Mouse (Mus musculus): ENCODE data around the gene Prkcb.

Gene Prkcb

DNA sequence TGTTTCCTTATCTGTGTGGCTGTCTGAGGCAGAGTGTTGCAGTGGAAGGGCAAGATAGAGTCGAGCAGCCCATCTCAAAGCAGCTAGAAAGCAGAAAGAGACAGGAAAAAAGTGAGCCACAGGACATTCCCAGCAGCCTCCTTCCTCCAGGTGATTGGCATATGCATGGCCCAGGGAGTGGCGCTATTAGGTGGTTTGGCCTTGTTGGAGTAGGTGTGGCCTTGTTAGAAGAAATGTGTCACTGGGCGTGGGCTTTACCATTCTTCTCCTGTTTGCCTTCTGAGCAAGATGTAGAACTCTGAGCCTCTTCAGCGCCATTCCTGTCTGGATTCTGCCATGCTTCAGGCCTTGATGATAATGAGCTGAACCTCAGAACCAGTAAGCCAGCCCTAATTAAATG is 325.3 kb downstream of the Prkcb start:
- DNase-seq: no peak

GRCm38 (mm10) chr7:122622125-122622774 is 333.7 kb downstream of the Prkcb start:
- no peak for DNase-seq

DNA sequence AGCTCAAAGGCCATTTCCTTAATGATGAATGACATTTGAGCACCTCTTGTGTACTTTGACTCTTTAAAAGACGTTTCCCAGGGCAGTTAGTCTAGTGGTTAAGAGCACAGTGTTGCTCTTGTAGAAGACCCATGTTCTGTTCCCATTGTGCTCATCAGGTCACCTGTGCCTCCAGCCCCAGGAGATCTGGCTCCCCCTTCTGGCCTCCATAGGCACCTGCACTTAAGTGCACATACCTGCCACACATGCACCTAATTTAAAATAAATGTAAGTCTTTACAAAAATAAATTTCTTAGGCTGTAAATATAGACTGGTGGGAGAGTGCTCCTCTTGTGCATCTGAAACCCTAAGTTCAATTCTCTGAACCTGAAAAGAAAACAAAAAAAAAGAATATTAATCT is 335.2 kb downstream of the Prkcb start:
- DNase-seq: no peak

- DNase-seq: no peak
Observed at GRCm38 (mm10) chr7:122628050-122628449, 339.5 kb downstream of the Prkcb start.

DNA sequence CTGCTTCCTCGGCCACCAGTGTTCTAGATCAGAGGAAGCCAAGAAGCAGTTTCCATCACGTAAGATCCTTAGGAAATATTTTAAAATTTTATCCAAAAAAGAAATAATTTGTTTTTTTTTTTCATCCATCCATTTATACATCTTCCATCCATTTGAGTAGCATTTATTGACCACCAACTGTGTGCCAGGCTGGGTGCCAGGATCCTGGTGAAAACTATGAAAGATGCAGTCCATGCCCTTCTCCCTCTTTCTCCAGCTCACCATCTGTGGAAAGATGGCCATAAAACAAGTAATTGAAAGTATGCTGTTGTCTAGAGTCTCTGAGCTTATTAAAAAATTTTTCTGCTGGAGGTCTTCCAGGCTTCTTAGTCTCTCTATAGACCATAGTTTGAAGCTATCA is 341.8 kb downstream of the Prkcb start:
- DNase-seq: no peak

DNA sequence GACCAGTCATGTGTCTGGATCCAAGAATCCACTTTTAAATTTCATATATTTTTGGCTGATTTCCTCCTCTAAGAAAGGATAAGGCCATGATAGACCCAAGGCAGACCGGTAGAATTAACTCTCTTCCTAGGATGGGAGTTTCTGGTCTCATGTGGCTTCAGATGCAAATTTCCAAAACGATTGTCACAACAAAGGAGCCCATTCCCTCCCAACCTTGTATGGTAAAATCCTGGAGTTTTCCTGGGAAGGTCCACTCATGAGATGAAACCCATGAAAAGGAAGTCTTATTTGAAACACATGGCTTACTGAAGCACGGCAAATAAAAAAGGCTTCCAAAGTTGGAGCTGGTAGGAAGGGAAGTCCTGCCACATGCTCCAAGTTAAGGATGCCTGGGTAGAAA is 342.6 kb downstream of the Prkcb start:
- no peak for DNase-seq

DNA sequence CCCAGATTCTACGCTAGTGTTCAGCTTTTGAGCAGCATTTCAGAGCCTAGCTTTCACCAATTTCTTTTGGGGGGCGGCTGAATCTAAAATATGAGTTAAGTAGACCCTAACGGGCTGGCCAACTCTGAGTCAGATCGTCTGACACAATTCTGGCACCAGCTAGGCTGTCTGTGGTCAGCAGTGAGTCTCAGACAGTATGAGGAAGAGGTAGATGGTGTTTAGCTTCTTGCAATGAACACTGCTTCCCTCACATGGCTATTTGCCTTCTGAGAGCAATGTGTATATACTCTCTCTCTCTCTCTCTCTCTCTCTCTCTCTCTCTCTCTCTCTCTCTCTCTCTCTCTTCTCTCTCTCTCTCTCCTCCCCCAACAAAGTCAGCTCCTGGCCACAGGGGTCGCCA is 344.4 kb downstream of the Prkcb start:
- DNase-seq: no peak

DNA sequence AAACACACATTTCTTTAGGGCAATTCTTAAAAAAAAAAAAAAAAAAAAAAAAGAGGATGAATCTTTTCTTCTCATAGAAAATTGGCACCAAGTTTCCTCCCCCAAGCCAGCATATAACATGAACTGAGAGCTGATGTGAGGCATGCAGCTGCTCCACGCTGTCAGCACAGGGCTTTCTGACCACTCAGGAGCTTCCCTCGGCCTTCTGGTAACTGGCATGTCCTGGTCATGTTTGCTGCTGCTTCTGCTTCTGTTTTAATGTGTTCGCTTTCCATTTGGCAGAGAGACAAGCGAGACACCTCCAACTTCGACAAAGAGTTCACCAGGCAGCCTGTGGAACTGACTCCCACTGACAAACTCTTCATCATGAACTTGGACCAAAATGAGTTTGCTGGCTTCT is 344.9 kb downstream of the Prkcb start:
- DNase-seq: no peak

DNA sequence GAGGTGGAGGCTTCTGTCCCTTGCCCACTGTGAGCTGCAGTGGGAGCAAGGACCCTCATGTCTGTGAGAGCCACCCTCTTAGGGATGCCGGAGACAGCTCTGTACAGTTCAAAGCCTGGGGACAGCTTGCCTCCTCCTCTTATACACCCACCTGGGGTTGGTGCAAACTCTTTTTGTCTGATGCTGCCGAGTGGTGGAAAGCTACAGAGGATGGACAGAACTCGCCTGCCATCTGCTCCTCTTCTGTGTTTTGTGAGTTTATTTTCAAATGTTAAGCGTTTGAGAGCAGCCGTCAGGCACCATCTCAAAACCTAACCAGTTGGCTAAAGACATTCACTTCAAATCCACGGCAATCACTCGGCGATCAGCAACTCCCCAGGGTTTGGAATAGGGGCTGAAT is 355.1 kb downstream of the Prkcb start:
- DNase-seq: peak; percentile 70

DNA sequence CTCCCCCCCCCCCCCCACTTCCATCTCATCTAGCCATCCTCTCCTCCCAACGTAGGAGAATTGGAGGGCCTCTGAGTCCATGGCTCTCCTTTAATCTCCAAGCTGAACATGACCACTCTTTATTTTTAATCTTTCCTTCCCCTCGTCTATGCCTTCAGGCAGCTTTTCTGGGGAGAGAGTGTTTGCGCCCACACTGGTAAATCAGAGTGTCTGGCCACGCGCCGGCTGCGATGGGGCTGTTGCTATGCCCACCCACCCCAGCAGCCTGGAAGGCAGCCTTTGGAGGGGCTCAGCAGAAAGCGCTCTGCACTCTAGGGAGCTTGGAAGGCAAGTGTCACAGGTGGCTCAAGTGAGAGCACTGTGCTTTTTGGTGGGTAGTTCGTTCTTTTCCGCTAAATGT is 360.8 kb downstream of the Prkcb start:
- DNase-seq: peak; percentile 65

- no peak for DNase-seq
Observed at GRCm38 (mm10) chr7:122652523-122652922, 364.0 kb downstream of the Prkcb start.

GRCm38 (mm10) chr7:122656671-122657070 is 368.1 kb downstream of the Prkcb start:
- no peak for DNase-seq

DNA sequence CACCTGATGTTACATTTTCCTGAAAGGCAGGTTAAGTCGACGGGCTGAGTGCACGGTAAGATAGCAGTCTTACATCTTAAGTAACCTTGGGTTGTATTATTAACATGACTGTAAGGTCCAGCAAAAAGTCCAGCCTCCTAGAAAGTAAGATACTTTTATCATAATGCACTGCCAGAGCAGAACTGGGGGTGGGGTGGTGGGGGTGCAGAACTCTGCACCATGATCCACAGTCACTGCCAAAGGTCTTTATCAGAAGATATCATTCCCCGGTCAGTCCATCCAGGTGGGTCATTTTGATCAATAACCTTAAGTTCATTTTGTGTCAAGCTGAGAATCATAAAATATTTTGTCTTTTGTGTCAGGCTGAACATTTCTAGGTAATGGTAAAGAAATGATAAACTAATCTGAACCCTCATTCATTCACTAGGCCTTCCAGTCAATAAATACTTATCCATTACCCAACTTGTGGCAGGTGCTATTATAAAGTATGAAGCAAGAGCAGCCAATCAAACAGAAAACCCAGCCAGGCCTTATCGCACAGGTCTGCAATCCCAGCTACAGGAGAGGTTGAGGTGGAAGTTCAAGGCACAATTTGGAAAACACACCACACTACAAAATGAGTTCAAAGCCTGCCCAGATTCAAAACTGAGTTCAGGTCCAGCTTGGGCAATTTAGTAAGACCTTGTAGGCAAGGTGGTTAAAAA is 369.0 kb downstream of the Prkcb start:
- no peak for DNase-seq

DNA sequence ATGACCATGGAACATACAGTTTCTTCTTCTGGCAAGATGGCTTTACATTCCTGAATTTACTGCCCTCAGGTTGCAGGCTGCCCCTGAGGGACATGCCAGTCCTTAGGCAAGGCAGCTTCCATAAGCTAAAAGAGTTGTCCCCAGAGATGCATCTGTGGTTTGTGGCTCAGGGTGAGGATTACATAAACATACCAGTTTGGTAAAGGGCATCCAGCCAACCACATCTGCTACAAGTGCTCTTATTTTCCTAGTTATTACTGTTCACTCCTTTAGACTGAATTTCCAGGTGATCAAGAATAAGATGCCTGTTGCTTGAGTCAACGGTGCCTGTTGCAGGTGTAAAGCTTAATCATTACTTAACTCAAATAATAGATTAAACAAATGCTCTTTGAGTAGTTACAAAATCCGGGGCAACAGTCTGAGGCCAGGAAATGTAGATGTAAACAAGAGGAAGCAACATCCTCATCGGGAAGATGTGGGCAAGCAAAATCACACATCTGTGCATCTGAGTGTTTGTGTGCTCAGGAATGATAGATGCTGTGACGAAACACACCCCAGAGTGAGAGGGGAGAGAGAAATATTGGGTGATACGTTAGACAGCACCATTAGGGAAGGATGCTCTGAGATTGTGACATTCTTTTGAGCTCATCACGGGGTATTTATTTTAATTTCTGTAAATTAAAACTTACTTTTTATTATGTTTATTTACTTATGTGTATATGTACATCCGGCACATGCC is 376.9 kb downstream of the Prkcb start:
- DNase-seq: no peak

GRCm38 (mm10) chr7:122667903-122668302 is 379.4 kb downstream of the Prkcb start:
- peak; percentile 45 for DNase-seq

- DNase-seq: no peak
Observed at GRCm38 (mm10) chr7:122670442-122670872, 381.9 kb downstream of the Prkcb start, which contains the start of gene Cacng3. Gene Cacng3 (plus strand): TSS chr7:122670492.

GRCm38 (mm10) chr7:122670873-122671641 is 382.5 kb downstream of the Prkcb start:
- peak; percentile 89 for DNase-seq

- peak; percentile 57 for DNase-seq
Observed at GRCm38 (mm10) chr7:122672981-122673380, 384.4 kb downstream of the Prkcb start.

DNA sequence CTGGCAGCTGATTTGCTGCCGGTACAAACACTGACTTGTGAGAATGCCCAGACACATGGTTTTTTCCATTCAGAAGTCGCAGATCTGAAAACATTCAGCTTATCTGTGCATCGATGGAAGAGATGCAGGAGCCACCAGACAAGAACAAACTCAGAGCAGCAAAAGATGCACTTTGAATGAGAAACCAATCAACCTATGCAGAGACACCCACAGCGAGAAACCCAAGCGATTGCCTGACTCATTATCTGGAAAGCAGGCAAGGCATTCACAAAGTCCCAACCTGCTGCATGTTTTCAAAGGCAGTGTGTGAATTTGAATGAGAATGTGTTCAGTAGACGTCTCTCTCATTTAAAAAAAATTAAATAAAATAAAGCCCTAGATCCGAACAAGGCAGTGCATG is 386.7 kb downstream of the Prkcb start:
- peak; percentile 31 for DNase-seq

Measured in right cerebral cortex, adult 18-20 months (tissue).